Mouse (Mus musculus): ENCODE data around the gene Tnf. TPM values are rescaled to one million over a fixed set of nuclear protein-coding genes. Genes with fewer than 3 reads are reported as not detected.
A peak's percentile ranks its signal among the peaks of the same experiment; 100 is the strongest.

Gene Tnf
- polyA plus RNA-seq, 1 experiment from 2014 or later, result not detected

- peaks cover 50% of the 10 kb centered on the region for H3K27me3 ChIP-seq (ENCODE audit: insufficient read depth, poor library complexity, severe bottlenecking)
- no peak overlapping the region for H3K27ac ChIP-seq
- no peak overlapping the region for H3K4me3 ChIP-seq
- no peaks in the 10 kb centered on the region for H3K9me3 ChIP-seq
- no peak for DNase-seq (ENCODE audit: low spot score)
- peaks cover 26% of the 10 kb centered on the region for H3K4me1 ChIP-seq (replicated peaks)
- 81% methylated on average over 5 of the region's 5 CpGs for WGBS
- no peaks in the 10 kb centered on the region for H3K36me3 ChIP-seq
Observed at GRCm38 (mm10) chr17:35192924-35193323, 8.9 kb downstream of the Tnf start.

DNA sequence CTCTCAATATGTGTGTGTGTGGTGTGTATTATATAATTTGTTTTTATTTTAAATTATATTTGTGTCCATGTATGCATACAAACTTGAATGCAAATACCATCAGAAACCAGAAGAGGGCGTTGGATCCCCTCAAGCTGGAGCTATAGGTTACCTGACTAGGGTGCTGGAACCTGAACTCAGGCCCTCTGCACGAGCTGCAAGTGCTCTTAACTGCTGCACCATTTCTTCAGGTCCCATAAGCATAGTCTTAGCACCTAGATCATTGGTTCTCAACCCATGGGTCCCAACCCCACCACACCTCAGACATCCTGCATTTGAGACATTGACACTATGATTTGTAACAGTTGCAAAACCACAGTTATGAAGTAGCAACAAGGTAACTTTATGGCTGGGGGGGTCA lies 10.1 kb downstream of the Tnf start:
- Histone ChIP-seq H3K27me3 (ENCODE audit: insufficient read depth, poor library complexity, severe bottlenecking) (peaks cover 38% of the 10 kb centered on the region), H3K36me3 (no peaks in the 10 kb centered on the region), H3K27ac (no peak overlapping the region), H3K9me3 (no peaks in the 10 kb centered on the region), H3K4me1 (replicated peaks) (peaks cover 28% of the 10 kb centered on the region), H3K4me3 (no peak overlapping the region)
- WGBS, result 56% methylated on average over 2 of the region's 2 CpGs
- DNase-seq (ENCODE audit: low spot score), result no peak

DNA sequence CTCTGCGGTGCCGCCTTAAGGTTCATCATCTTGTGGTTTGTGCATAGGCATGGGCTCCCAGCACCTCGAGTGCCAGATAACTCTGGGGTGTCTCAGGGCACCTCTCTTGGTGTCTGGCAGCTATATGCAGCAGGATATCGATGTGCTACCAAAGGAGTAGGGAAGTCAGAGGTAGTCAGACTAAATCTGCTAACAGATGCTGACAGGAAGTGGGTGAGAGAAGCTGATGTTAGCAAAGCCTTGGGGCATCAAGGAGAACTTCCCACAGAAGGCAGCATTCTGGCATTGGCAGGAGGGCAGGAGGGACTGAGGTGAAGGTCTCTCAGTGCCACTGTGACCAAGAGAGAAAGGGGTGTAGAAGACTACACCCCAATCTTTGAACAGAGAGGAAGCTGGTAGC lies 11.7 kb downstream of the Tnf start:
- Histone ChIP-seq H3K9me3 (no peaks in the 10 kb centered on the region), H3K27ac (no peak overlapping the region), H3K4me3 (no peak overlapping the region), H3K36me3 (no peaks in the 10 kb centered on the region), H3K4me1 (replicated peaks) (peaks cover 30% of the 10 kb centered on the region), H3K27me3 (ENCODE audit: insufficient read depth, poor library complexity, severe bottlenecking) (peaks cover 22% of the 10 kb centered on the region)
- WGBS, result 65% methylated on average over 4 of the region's 4 CpGs
- DNase-seq (ENCODE audit: low spot score), result no peak

DNA sequence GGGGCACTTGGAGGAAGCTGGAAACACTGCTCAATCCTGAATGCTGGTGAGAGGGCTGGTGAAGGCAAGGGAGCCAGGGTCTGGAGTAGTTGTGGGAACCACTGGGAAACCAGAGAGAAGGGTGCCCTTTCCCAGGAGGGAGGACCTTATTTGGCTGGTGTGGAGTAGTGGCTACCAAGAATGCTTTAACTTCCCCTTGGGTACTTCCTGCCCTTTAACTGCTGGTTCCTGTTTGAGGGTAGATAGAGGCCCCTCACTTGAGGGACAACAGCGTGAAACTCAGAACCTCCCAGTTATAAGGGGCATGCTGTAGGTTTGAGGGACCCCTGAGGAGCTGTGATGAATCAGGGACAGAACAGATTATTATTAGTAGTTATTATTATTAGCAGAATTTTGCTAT lies 12.6 kb downstream of the Tnf start:
- H3K27ac ChIP-seq, result no peak overlapping the region
- no peaks in the 10 kb centered on the region for H3K9me3 ChIP-seq
- 70% methylated on average over 1 of the region's 1 CpGs for WGBS
- DNase-seq (ENCODE audit: low spot score), result no peak
- peaks cover 22% of the 10 kb centered on the region for H3K4me1 ChIP-seq (replicated peaks)
- no peaks in the 10 kb centered on the region for H3K36me3 ChIP-seq
- peaks cover 13% of the 10 kb centered on the region for H3K27me3 ChIP-seq (ENCODE audit: insufficient read depth, poor library complexity, severe bottlenecking)
- H3K4me3 ChIP-seq, result no peak overlapping the region

DNA sequence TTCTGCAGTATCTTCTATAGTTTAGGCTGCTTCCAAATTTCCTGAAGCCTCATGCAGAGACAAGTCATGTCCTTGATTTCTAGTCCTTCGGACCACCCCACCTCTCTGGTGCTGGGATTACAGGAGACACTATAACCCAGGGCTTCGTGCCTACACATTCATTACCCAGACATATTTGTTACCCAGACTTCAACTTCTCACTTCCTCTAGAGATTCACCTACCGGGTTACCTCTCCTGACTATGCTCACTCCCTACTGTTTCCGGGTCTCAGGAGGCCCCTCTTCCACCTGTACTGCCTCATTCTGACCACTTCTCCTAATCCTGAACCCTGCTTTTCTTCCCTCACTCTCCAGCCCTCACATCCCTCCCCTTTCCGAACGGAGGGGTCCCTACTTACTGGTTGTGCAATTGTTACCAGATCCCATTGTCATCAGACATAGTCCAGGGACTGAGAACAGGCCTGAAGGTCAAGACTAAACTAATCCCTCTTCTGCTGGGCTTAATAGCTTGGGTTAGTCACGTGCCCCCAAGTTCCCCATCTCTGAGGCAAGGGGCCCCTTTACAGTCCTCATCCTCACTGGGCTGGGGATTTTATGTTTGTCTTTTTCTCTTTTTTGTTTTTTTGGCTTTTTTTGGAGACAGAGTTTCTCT lies 13.7 kb downstream of the Tnf start, which contains the start of gene Lst1:
Lst1 (minus strand) TSS at position 481 of the 652 bp plus-strand sequence.
- Histone ChIP-seq H3K36me3 (no peaks in the 10 kb centered on the region), H3K4me1 (replicated peaks) (peaks cover 18% of the 10 kb centered on the region), H3K27me3 (ENCODE audit: insufficient read depth, poor library complexity, severe bottlenecking) (peaks cover 2% of the 10 kb centered on the region; the same call in 1 of the 2 replicates), H3K4me3 (no peak within 1 kb of the TSS), H3K27ac (no peak within 1 kb of the TSS), H3K9me3 (no peaks in the 10 kb centered on the region)
- DNase-seq (ENCODE audit: low spot score), result no peak
- WGBS, result 79% methylated on average over 7 of the region's 7 CpGs

- no peaks in the 10 kb centered on the region for H3K36me3 ChIP-seq
- H3K27me3 ChIP-seq (ENCODE audit: insufficient read depth, poor library complexity, severe bottlenecking), result no peaks in the 10 kb centered on the region
- no peaks in the 10 kb centered on the region for H3K9me3 ChIP-seq
- H3K4me3 ChIP-seq, result no peak overlapping the region
- DNase-seq (ENCODE audit: low spot score), result no peak
- 69% methylated on average over 4 of the region's 4 CpGs for WGBS
- H3K27ac ChIP-seq, result no peak overlapping the region
- H3K4me1 ChIP-seq (replicated peaks), result peaks cover 18% of the 10 kb centered on the region
Observed at GRCm38 (mm10) chr17:35187345-35187744, 14.5 kb downstream of the Tnf start.

DNA sequence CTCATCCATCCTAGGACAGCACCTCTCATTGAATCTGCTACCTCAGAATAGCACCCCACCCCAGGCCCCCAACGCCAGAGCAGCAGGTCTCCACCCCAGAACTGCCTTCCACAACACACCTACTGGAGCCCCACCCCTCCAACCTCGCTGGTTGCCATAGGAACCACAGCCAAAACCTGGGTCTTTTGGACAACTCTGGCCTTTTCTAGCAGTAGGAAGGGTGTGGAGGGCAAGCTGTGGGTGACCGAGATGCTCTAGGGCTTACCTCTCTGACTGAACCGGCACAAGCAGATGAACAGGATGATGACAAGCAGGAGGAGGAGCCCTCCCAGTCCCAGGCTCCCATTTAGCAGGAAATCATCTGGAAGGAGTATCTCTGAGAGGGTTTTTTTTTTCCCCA lies 15.1 kb downstream of the Tnf start:
- Histone ChIP-seq H3K4me1 (replicated peaks) (peaks cover 18% of the 10 kb centered on the region), H3K27me3 (ENCODE audit: insufficient read depth, poor library complexity, severe bottlenecking) (no peaks in the 10 kb centered on the region), H3K9me3 (no peaks in the 10 kb centered on the region), H3K27ac (peak overlapping the region; percentile 88), H3K36me3 (no peaks in the 10 kb centered on the region), H3K4me3 (peak overlapping the region; percentile 55)
- DNase-seq (ENCODE audit: low spot score), result peak; percentile 51
- WGBS, result 2% methylated on average over 4 of the region's 4 CpGs

- Histone ChIP-seq H3K4me1 (replicated peaks) (peaks cover 18% of the 10 kb centered on the region), H3K9me3 (no peaks in the 10 kb centered on the region), H3K36me3 (no peaks in the 10 kb centered on the region), H3K27me3 (ENCODE audit: insufficient read depth, poor library complexity, severe bottlenecking) (no peaks in the 10 kb centered on the region), H3K27ac (peak overlapping the region; percentile 88), H3K4me3 (peak overlapping the region; percentile 55)
- WGBS, result 3% methylated on average over 18 of the region's 18 CpGs
- peak; percentile 66 for DNase-seq (ENCODE audit: low spot score)
Observed at GRCm38 (mm10) chr17:35185639-35186611, 15.9 kb downstream of the Tnf start.

DNA sequence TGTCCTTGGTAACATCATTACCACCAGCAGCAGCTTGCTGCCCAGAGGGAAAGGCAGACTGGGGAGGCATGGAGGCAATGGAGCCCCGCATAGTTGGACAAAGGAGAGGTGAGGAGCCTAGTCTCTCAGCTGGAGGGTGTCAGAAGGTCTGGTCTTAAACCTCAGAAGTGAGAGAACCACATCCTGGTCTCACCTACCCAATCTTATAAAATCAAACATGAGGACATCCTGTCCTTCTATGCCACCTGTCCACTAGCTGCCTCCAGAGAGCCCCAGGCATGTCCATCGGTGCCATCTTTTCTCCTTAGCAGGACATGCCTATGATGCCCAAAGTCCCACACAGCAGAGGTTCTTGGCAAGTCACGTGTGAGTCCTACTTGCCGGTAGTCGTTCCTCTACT lies 21.7 kb downstream of the Tnf start:
- no peak for DNase-seq (ENCODE audit: low spot score)
- 0 out of 2 replicates have a peak, but pooled peaks cover under 1% of the 10 kb centered on the region for H3K4me1 ChIP-seq (replicated peaks)
- H3K4me3 ChIP-seq, result no peak overlapping the region
- H3K27ac ChIP-seq, result no peak overlapping the region
- H3K36me3 ChIP-seq, result no peaks in the 10 kb centered on the region
- no peaks in the 10 kb centered on the region for H3K9me3 ChIP-seq
- 88% methylated on average over 5 of the region's 5 CpGs for WGBS
- H3K27me3 ChIP-seq (ENCODE audit: insufficient read depth, poor library complexity, severe bottlenecking), result no peaks in the 10 kb centered on the region

GRCm38 (mm10) chr17:35178528-35178927 lies 23.3 kb downstream of the Tnf start:
- H3K9me3 ChIP-seq, result no peaks in the 10 kb centered on the region
- no peaks in the 10 kb centered on the region for H3K4me1 ChIP-seq (replicated peaks)
- DNase-seq (ENCODE audit: low spot score), result peak; percentile 72
- H3K27ac ChIP-seq, result no peak overlapping the region
- H3K27me3 ChIP-seq (ENCODE audit: insufficient read depth, poor library complexity, severe bottlenecking), result no peaks in the 10 kb centered on the region
- WGBS, result 15% methylated on average over 5 of the region's 5 CpGs
- H3K4me3 ChIP-seq, result no peak overlapping the region
- H3K36me3 ChIP-seq, result no peaks in the 10 kb centered on the region

GRCm38 (mm10) chr17:35175968-35176367 lies 25.8 kb downstream of the Tnf start, which contains the start of gene Aif1:
TSS of gene Aif1 (minus strand) at chr17:35176068.
- no peaks in the 10 kb centered on the region; the same call in 1 of the 2 replicates for H3K27me3 ChIP-seq (ENCODE audit: insufficient read depth, poor library complexity, severe bottlenecking)
- DNase-seq (ENCODE audit: low spot score), result no peak
- H3K4me1 ChIP-seq (replicated peaks), result no peaks in the 10 kb centered on the region
- no peaks in the 10 kb centered on the region for H3K36me3 ChIP-seq
- no peak within 1 kb of the TSS for H3K27ac ChIP-seq
- 38% methylated on average over 2 of the region's 2 CpGs for WGBS
- no peak within 1 kb of the TSS for H3K4me3 ChIP-seq
- no peaks in the 10 kb centered on the region for H3K9me3 ChIP-seq

GRCm38 (mm10) chr17:35175382-35175781 lies 26.4 kb downstream of the Tnf start:
- H3K36me3 ChIP-seq, result no peaks in the 10 kb centered on the region
- no peak overlapping the region for H3K4me3 ChIP-seq
- H3K4me1 ChIP-seq (replicated peaks), result no peaks in the 10 kb centered on the region
- no peaks in the 10 kb centered on the region; the same call in 1 of the 2 replicates for H3K27me3 ChIP-seq (ENCODE audit: insufficient read depth, poor library complexity, severe bottlenecking)
- H3K9me3 ChIP-seq, result no peaks in the 10 kb centered on the region
- WGBS, result 72% methylated on average over 6 of the region's 6 CpGs
- no peak overlapping the region for H3K27ac ChIP-seq
- DNase-seq (ENCODE audit: low spot score), result no peak

All from hindbrain, embryonic 10.5 days (tissue).